Mouse (Mus musculus): Measurements from ENCODE around the gene Tmem104.

The Tmem104 gene

GRCm38 (mm10) chr11:115227640-115228039 is 40.4 kb downstream of the Tmem104 start:
- in situ Hi-C loops (cut with MseI, MboI), result no loop called here

- in situ Hi-C loops (cut with MseI, MboI), result no loop called here
These were observed 41.1 kb downstream of the Tmem104 start for GRCm38 (mm10) chr11:115228430-115228829.

- in situ Hi-C loops (cut with MseI, MboI), result no loop called here
These were observed 42.0 kb downstream of the Tmem104 start for GRCm38 (mm10) chr11:115229021-115229930.

GRCm38 (mm10) chr11:115231168-115231915 is 44.1 kb downstream of the Tmem104 start:
- in situ Hi-C loops (cut with MseI, MboI), result no loop called here

GRCm38 (mm10) chr11:115231924-115232323 is 44.6 kb downstream of the Tmem104 start:
- in situ Hi-C loops (cut with MseI, MboI), result no loop called here

GRCm38 (mm10) chr11:115232889-115233288 is 45.6 kb downstream of the Tmem104 start:
- in situ Hi-C loops (cut with MseI, MboI), result no loop called here

GRCm38 (mm10) chr11:115233526-115234290 is 46.4 kb downstream of the Tmem104 start:
- in situ Hi-C loops (cut with MseI, MboI), result no loop called here

- in situ Hi-C loops (cut with MseI, MboI), result no loop called here
These were observed 47.2 kb downstream of the Tmem104 start for GRCm38 (mm10) chr11:115234320-115235044.

- in situ Hi-C loops (cut with MseI, MboI), result no loop called here
These were observed 49.3 kb downstream of the Tmem104 start for GRCm38 (mm10) chr11:115236570-115236969.

GRCm38 (mm10) chr11:115241402-115241801 is 54.1 kb downstream of the Tmem104 start:
- in situ Hi-C loops (cut with MseI, MboI), result no loop called here

GRCm38 (mm10) chr11:115242746-115243145 is 55.5 kb downstream of the Tmem104 start:
- in situ Hi-C loops (cut with MseI, MboI), result no loop called here

- in situ Hi-C loops (cut with MseI, MboI), result no loop called here
These were observed 56.5 kb downstream of the Tmem104 start for GRCm38 (mm10) chr11:115243783-115244182.

- in situ Hi-C loops (cut with MseI, MboI), result no loop called here
These were observed 57.6 kb downstream of the Tmem104 start for GRCm38 (mm10) chr11:115244840-115245239.

GRCm38 (mm10) chr11:115246386-115246785 is 59.1 kb downstream of the Tmem104 start:
- in situ Hi-C loops (cut with MseI, MboI), result no loop called here

- in situ Hi-C loops (cut with MseI, MboI), result no loop called here
These were observed 60.0 kb downstream of the Tmem104 start for GRCm38 (mm10) chr11:115247240-115247639.

GRCm38 (mm10) chr11:115247945-115248344 is 60.7 kb downstream of the Tmem104 start:
- in situ Hi-C loops (cut with MseI, MboI), result no loop called here

GRCm38 (mm10) chr11:115249721-115250404 is 62.6 kb downstream of the Tmem104 start:
- in situ Hi-C loops (cut with MseI, MboI), result no loop called here

- in situ Hi-C loops (cut with MseI, MboI), result no loop called here
These were observed 63.3 kb downstream of the Tmem104 start for GRCm38 (mm10) chr11:115250405-115251090.

- in situ Hi-C loops (cut with MseI, MboI), result no loop called here
These were observed 64.0 kb downstream of the Tmem104 start for GRCm38 (mm10) chr11:115251258-115251657.
